Mouse (Mus musculus) heart, embryonic 10.5 days (tissue): ENCODE data around the gene Slc51b. TPM values are rescaled to one million over a fixed set of nuclear protein-coding genes. Genes with fewer than 3 reads are reported as not detected.

ENCODE experiments used
- DNase-seq: peaks from one replicate; pipeline ENCODE4 v3.0.0-alpha.2; 2017; ENCODE audit warnings: low spot score
- H3K27ac ChIP-seq: fragments of 300-500 bp; sonication (generic); 2 replicates; pipeline ENCODE4 v1.5.1; 2016; ENCODE audit warnings: mild to moderate bottlenecking
- H3K27me3 ChIP-seq: fragments of 300-500 bp; sonication (generic); 2 replicates; pipeline ENCODE4 v1.6.1; 2016; ENCODE audit warnings: mild to moderate bottlenecking; ENCODE audit not compliant: poor library complexity, insufficient read depth, severe bottlenecking
- H3K36me3 ChIP-seq: fragments of 300-500 bp; sonication (generic); 2 replicates; pipeline ENCODE4 v1.6.1; 2016; ENCODE audit warnings: mild to moderate bottlenecking, moderate library complexity
- H3K4me1 ChIP-seq: fragments of 300-500 bp; sonication (generic); 2 replicates; pipeline ENCODE4 v1.6.1; 2016; ENCODE audit warnings: mild to moderate bottlenecking
- H3K4me3 ChIP-seq: fragments of 300-500 bp; sonication (generic); 2 replicates; pipeline ENCODE4 v1.5.1; 2016; ENCODE audit warnings: mild to moderate bottlenecking, moderate library complexity
- H3K9me3 ChIP-seq: fragments of 300-500 bp; sonication (generic); 2 replicates; pipeline ENCODE4 v1.6.1; 2016; ENCODE audit warnings: mild to moderate bottlenecking, moderate library complexity
- WGBS: fragments of 180-500 bp; shearing (Covaris S2); methylation state at CpG from one replicate; pipeline ENCODE4 v1.1.7; 2016; 5-methylcytosine and 5-hydroxymethylcytosine counted together
- polyA plus RNA-seq: library from polyadenylated mRNA; unstranded; fragments of >200 nt; fragmentation: Nextera tagmentation; extraction: Ambion mirVana; gene quantifications from 2 replicates; pipeline ENCODE4 v1.2.1, GENCODE M21; 2016

Slc51b gene
- not detected in 2 replicates for polyA plus RNA-seq

GRCm38 (mm10) chr9:65422760-65423501 lies at the start of gene Slc51b:
TSS of gene Slc51b (minus strand) at chr9:65422955.
- Histone ChIP-seq H3K4me3 (no peak within 1 kb of the TSS), H3K36me3 (no peaks in the 10 kb centered on the region), H3K27ac (no peak within 1 kb of the TSS), H3K9me3 (no peaks in the 10 kb centered on the region), H3K4me1 (no peaks in the 10 kb centered on the region), H3K27me3 (no peaks in the 10 kb centered on the region)
- 79% methylated on average over 11 of the region's 11 CpGs for WGBS
- DNase-seq, result no peak

GRCm38 (mm10) chr9:65467686-65468085 lies 44.9 kb upstream of the Slc51b start:
- Histone ChIP-seq H3K36me3 (peaks cover 39% of the 10 kb centered on the region), H3K4me1 (peaks cover 4% of the 10 kb centered on the region; the same call in 1 of the 2 replicates), H3K27ac (no peak overlapping the region), H3K4me3 (no peak overlapping the region), H3K27me3 (no peaks in the 10 kb centered on the region), H3K9me3 (no peaks in the 10 kb centered on the region)
- DNase-seq, result no peak
- WGBS, result 71% methylated on average over 11 of the region's 11 CpGs

DNA sequence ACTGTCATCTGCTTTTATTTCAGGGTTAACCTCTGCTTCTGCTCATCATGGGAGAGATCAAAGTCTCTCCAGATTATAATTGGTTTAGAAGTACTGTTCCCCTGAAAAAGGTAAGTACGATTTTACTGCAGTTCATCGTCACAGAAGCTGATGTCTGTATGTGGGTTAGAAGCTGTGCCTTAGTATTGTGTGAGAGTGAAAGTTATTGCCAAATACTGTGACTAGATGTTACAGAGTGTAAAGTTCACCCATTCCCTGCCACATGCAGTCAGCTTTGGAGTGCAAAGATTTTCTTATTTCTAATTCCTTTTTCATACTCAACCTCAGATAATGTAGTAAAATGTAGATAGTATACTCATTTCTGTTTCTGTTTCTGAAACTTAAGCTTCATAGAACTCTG lies 42.5 kb upstream of the Slc51b start:
- DNase-seq, result no peak
- Histone ChIP-seq H3K36me3 (peaks cover 28% of the 10 kb centered on the region), H3K27ac (no peak overlapping the region), H3K27me3 (no peaks in the 10 kb centered on the region), H3K4me1 (peaks cover 27% of the 10 kb centered on the region), H3K9me3 (no peaks in the 10 kb centered on the region), H3K4me3 (no peak overlapping the region)
- 92% methylated on average over 2 of the region's 2 CpGs for WGBS

DNA sequence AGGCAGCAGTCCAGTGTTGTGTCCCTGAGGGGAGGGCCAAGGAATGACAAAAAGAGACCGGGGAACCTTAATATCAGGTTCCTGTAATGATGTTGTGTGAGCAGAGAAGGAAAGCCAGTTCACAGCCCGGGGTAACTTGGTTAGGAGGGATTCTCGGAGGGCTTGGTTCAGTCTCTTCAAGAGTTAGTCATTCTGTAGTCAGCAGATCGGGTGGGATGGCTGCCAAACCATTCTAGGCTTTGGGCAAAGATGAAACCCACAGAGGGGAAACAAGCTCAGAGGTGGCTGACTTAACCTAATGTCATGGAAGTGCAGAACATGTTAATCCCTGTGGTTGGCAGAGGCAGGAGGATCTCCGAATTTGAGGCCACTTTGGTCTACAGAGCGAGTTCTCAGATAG lies 41.4 kb upstream of the Slc51b start:
- whole genome bisulfite sequencing, result 88% methylated on average over 6 of the region's 6 CpGs
- no peaks in the 10 kb centered on the region for H3K9me3 ChIP-seq
- no peak for DNase-seq
- H3K27me3 ChIP-seq, result no peaks in the 10 kb centered on the region
- peaks cover 29% of the 10 kb centered on the region for H3K4me1 ChIP-seq
- H3K36me3 ChIP-seq, result peaks cover 20% of the 10 kb centered on the region
- H3K4me3 ChIP-seq, result no peak overlapping the region
- H3K27ac ChIP-seq, result no peak overlapping the region

GRCm38 (mm10) chr9:65462544-65462943 lies 39.8 kb upstream of the Slc51b start:
- H3K4me1 ChIP-seq, result peaks cover 29% of the 10 kb centered on the region
- no peaks in the 10 kb centered on the region for H3K9me3 ChIP-seq
- H3K4me3 ChIP-seq, result no peak overlapping the region
- H3K27ac ChIP-seq, result no peak overlapping the region
- DNase-seq, result no peak
- H3K27me3 ChIP-seq, result no peaks in the 10 kb centered on the region
- peaks cover 18% of the 10 kb centered on the region for H3K36me3 ChIP-seq
- 74% methylated on average over 5 of the region's 5 CpGs for WGBS

GRCm38 (mm10) chr9:65460732-65461442 lies 38.1 kb upstream of the Slc51b start, which contains the start of gene Spg21:
TSS of gene Spg21 (plus strand) at chr9:65460947.
- Histone ChIP-seq H3K36me3 (peaks cover 15% of the 10 kb centered on the region), H3K4me3 (peak within 1 kb of the TSS; percentile 90)

GRCm38 (mm10) chr9:65460198-65460597 lies 37.4 kb upstream of the Slc51b start:
- H3K27ac ChIP-seq, result peak overlapping the region; percentile 92
- H3K4me1 ChIP-seq, result peaks cover 29% of the 10 kb centered on the region
- WGBS, result 59% methylated on average over 3 of the region's 3 CpGs
- H3K36me3 ChIP-seq, result peaks cover 8% of the 10 kb centered on the region; the same call in 1 of the 2 replicates
- DNase-seq, result no peak
- no peaks in the 10 kb centered on the region for H3K27me3 ChIP-seq
- H3K9me3 ChIP-seq, result no peaks in the 10 kb centered on the region
- H3K4me3 ChIP-seq, result peak overlapping the region; percentile 90

More at GRCm38 (mm10) chr9:65460732-65461442, 38.1 kb upstream of the Slc51b start, which contains the start of gene Spg21:
- WGBS, result under 1% methylated on average over 53 of the region's 53 CpGs
- DNase-seq, result peak; percentile 97
- H3K9me3 ChIP-seq, result no peaks in the 10 kb centered on the region
- H3K27me3 ChIP-seq, result no peaks in the 10 kb centered on the region
- peaks cover 29% of the 10 kb centered on the region for H3K4me1 ChIP-seq
- peak within 1 kb of the TSS; percentile 92 for H3K27ac ChIP-seq

DNA sequence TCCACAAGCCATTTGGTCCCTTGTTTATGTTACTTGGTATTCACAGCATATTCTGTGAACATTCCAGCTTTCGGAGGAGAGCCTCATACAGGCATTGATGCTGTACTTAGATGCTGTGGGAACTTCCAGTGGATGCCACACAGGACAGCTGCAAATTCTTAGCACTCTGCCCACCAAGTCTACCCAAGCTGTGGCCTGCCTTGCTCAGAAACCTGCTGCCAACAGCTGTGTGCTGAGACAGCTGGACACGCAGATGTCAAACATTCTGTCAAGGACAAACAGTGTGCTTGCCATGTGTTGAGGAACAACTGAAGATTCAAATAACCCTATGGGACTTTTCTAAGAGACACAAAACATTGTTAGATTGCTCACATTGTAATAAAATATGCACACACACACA lies 36.2 kb upstream of the Slc51b start:
- Histone ChIP-seq H3K27ac (no peak overlapping the region), H3K36me3 (0 out of 2 replicates have a peak, but pooled peaks cover under 1% of the 10 kb centered on the region), H3K4me3 (no peak overlapping the region), H3K4me1 (peaks cover 29% of the 10 kb centered on the region), H3K9me3 (no peaks in the 10 kb centered on the region), H3K27me3 (no peaks in the 10 kb centered on the region)
- 86% methylated on average over 2 of the region's 2 CpGs for WGBS
- DNase-seq, result no peak

- 83% methylated on average over 6 of the region's 6 CpGs for WGBS
- DNase-seq, result no peak
- Histone ChIP-seq H3K36me3 (peaks cover 84% of the 10 kb centered on the region), H3K27ac (no peak overlapping the region), H3K4me1 (no peaks in the 10 kb centered on the region), H3K27me3 (no peaks in the 10 kb centered on the region), H3K4me3 (no peak overlapping the region), H3K9me3 (no peaks in the 10 kb centered on the region)
These were observed 25.2 kb upstream of the Slc51b start for GRCm38 (mm10) chr9:65447951-65448350.

DNA sequence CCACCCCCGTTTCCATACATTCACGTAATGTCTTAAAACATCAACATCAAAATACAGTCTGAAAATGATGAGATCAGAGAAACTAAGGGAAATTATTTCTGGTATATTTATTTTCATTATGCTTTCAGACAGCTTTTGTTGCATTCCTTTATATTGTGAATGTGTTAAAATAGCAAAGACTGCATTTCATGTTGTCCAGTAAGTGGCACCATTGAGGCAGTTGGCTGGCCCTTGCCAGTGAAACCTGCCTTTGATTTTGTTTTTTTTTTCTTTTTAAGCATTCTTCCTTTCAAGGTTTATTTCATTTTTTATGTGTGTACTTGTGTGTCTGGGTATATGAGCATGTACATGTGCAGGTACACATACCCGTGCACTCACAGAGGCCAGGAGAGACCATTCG lies 21.9 kb upstream of the Slc51b start:
- no peak overlapping the region for H3K27ac ChIP-seq
- H3K9me3 ChIP-seq, result no peaks in the 10 kb centered on the region
- no peak for DNase-seq
- 95% methylated on average over 4 of the region's 4 CpGs for WGBS
- H3K27me3 ChIP-seq, result no peaks in the 10 kb centered on the region
- no peaks in the 10 kb centered on the region for H3K4me1 ChIP-seq
- no peak overlapping the region for H3K4me3 ChIP-seq
- H3K36me3 ChIP-seq, result peaks cover 80% of the 10 kb centered on the region

GRCm38 (mm10) chr9:65435671-65436301 lies 13.0 kb upstream of the Slc51b start, which contains the start of gene Mtfmt:
TSS of gene Mtfmt (plus strand) at chr9:65435782.
- WGBS, result under 1% methylated on average over 54 of the region's 54 CpGs
- H3K27ac ChIP-seq, result peak within 1 kb of the TSS; percentile 91
- H3K9me3 ChIP-seq, result no peaks in the 10 kb centered on the region
- DNase-seq, result peak; percentile 96
- H3K36me3 ChIP-seq, result peaks cover 22% of the 10 kb centered on the region
- H3K4me1 ChIP-seq, result 0 out of 2 replicates have a peak, but pooled peaks cover 9% of the 10 kb centered on the region
- H3K27me3 ChIP-seq, result peaks cover 4% of the 10 kb centered on the region; the same call in 1 of the 2 replicates
- H3K4me3 ChIP-seq, result peak within 1 kb of the TSS; percentile 98

GRCm38 (mm10) chr9:65435211-65435610 lies 12.5 kb upstream of the Slc51b start:
- H3K27me3 ChIP-seq, result peaks cover 4% of the 10 kb centered on the region; the same call in 1 of the 2 replicates
- H3K4me1 ChIP-seq, result 0 out of 2 replicates have a peak, but pooled peaks cover 9% of the 10 kb centered on the region
- no peaks in the 10 kb centered on the region for H3K9me3 ChIP-seq
- peak overlapping the region; percentile 98; the same call in 1 of the 2 replicates for H3K4me3 ChIP-seq
- no peak overlapping the region for H3K27ac ChIP-seq
- 76% methylated on average over 4 of the region's 4 CpGs for WGBS
- DNase-seq, result no peak
- peaks cover 16% of the 10 kb centered on the region for H3K36me3 ChIP-seq
